Mouse (Mus musculus): ENCODE measurements around the gene Phox2a.

- TF ChIP-seq CTCF (IDR thresholded peaks at IDR 0.05; ENCODE audit: borderline replicate concordance, insufficient read depth, low read length) (no peak), POLR2A (IDR thresholded peaks at IDR 0.05; ENCODE audit: low read depth, low read length) (no peak)
Measured at GRCm38 (mm10) chr7:101870629-101871028, 52.5 kb downstream of the Phox2a start, which contains the start of gene Folr1.

All from embryonic fibroblast, embryonic 13.5 days (primary cell).